ENCODE assay signal across 7 mouse cellular contexts in genomic region chr4:63948066-63948687, GRCm38 (mm10).
DNase-seq lines count a peak whose midpoint lies in the region; ATAC-seq lines count a peak whose summit lies in the region.

No protein-coding gene starts in this region.

- no peaks in the 10 kb centered on the region for H3K4me1 ChIP-seq in intestine, embryonic 14.5 days (replicated peaks; ENCODE audit: control insufficient read depth, insufficient read depth, low read length)
- no peaks in the 10 kb centered on the region for H3K4me1 ChIP-seq in midbrain, embryonic 12.5 days

- H3K36me3 ChIP-seq in intestine, embryonic 14.5 days (ENCODE audit: control insufficient read depth, insufficient read depth, low read length), result no peaks in the 10 kb centered on the region
- no peaks in the 10 kb centered on the region for H3K36me3 ChIP-seq in midbrain, embryonic 12.5 days

- 40% methylated on average over 12 of the region's 12 CpGs for WGBS in intestine, embryonic 14.5 days
- 45% methylated on average over 12 of the region's 12 CpGs for WGBS in midbrain, embryonic 12.5 days

- H3K27me3 ChIP-seq in intestine, embryonic 14.5 days (replicated peaks; ENCODE audit: control insufficient read depth, insufficient read depth, low read length), result no peaks in the 10 kb centered on the region
- no peaks in the 10 kb centered on the region for H3K27me3 ChIP-seq in midbrain, embryonic 12.5 days

- H3K4me2 ChIP-seq in intestine, embryonic 14.5 days (ENCODE audit: low read length), result peak overlapping the region; percentile 22; the same call in 1 of the 2 replicates
- H3K4me2 ChIP-seq in midbrain, embryonic 12.5 days (replicated peaks), result no peak overlapping the region

- H3K9me3 ChIP-seq in intestine, embryonic 14.5 days (ENCODE audit: control insufficient read depth, low read length), result no peaks in the 10 kb centered on the region
- no peaks in the 10 kb centered on the region for H3K9me3 ChIP-seq in midbrain, embryonic 12.5 days

- no peak overlapping the region for H3K27ac ChIP-seq in intestine, embryonic 14.5 days (ENCODE audit: low read depth)
- H3K27ac ChIP-seq in midbrain, embryonic 12.5 days (replicated peaks), result no peak overlapping the region

- H3K9ac ChIP-seq in intestine, embryonic 14.5 days (ENCODE audit: low read length), result no peak overlapping the region
- no peak overlapping the region for H3K9ac ChIP-seq in midbrain, embryonic 12.5 days (replicated peaks)

- no peak overlapping the region for H3K4me3 ChIP-seq in intestine, embryonic 14.5 days (ENCODE audit: low read depth, low read length)
- no peak overlapping the region for H3K4me3 ChIP-seq in midbrain, embryonic 12.5 days

- ATAC-seq in intestine, embryonic 14.5 days (replicated peaks; ENCODE audit: low FRiP score, low TSS enrichment, low read depth), result no peak
- ATAC-seq in midbrain, embryonic 12.5 days (ENCODE audit: low FRiP score, low read depth), result peak; percentile 69

- DNase-seq in ZHBTc4 (ENCODE audit: low read depth, low spot score), result peak; percentile 60
- peak; percentile 81 to 86 for DNase-seq in cerebellum, postnatal 10 days
- peak; percentile 53 to 63 for DNase-seq in frontal cortex, postnatal 36 days (ENCODE audit: low spot score in 2 of 2)
- peak; percentile 70 for DNase-seq in intestine, embryonic 14.5 days (ENCODE audit: low spot score)
- DNase-seq in left cerebral cortex, adult 8-10 months (ENCODE audit: low spot score in 2 of 2), result peak; percentile 13 to 42
- peak; percentile 41 for DNase-seq in skeletal muscle tissue, adult 2 months (ENCODE audit: low read depth, low spot score)

Comparison
In these comparisons a context has a peak if more than half of its experiments do, and no peak if none do; other contexts are left out.
1. DNase-seq: peak in every context shown above with its lines; median percentile 84 in cerebellum, postnatal 10 days; 70 in intestine, embryonic 14.5 days; 60 in ZHBTc4; 58 in frontal cortex, postnatal 36 days; 41 in skeletal muscle tissue, adult 2 months; 28 in left cerebral cortex, adult 8-10 months.